Mouse (Mus musculus) T-cell, adult 2 months (primary cell): Measurements from ENCODE around the gene Iqch.

ENCODE experiments used
- DNase-seq: peaks from one replicate; pipeline ENCODE4 v3.0.0; 2022; ENCODE audit warnings: low spot score

Iqch gene

GRCm38 (mm10) chr9:63493746-63494145 is 108.5 kb downstream of the Iqch start:
- no peak for DNase-seq

- DNase-seq, result no peak
These were observed 110.0 kb downstream of the Iqch start for GRCm38 (mm10) chr9:63492291-63492690.

GRCm38 (mm10) chr9:63490521-63491307 is 111.6 kb downstream of the Iqch start:
- DNase-seq, result no peak

GRCm38 (mm10) chr9:63489156-63489555 is 113.1 kb downstream of the Iqch start:
- no peak for DNase-seq

- no peak for DNase-seq
These were observed 136.7 kb downstream of the Iqch start for GRCm38 (mm10) chr9:63465561-63465960.

GRCm38 (mm10) chr9:63462296-63462695 is 140.0 kb downstream of the Iqch start:
- peak; percentile 52 for DNase-seq

GRCm38 (mm10) chr9:63456401-63456800 is 145.9 kb downstream of the Iqch start:
- DNase-seq, result no peak

- DNase-seq, result no peak
These were observed 148.0 kb downstream of the Iqch start for GRCm38 (mm10) chr9:63454341-63454740.

GRCm38 (mm10) chr9:63450531-63451030 is 151.7 kb downstream of the Iqch start:
- DNase-seq, result no peak

- no peak for DNase-seq
These were observed 158.6 kb downstream of the Iqch start for GRCm38 (mm10) chr9:63443695-63444094.

GRCm38 (mm10) chr9:63430652-63431051 is 171.6 kb downstream of the Iqch start:
- DNase-seq, result no peak

- DNase-seq, result no peak
These were observed 181.1 kb downstream of the Iqch start for GRCm38 (mm10) chr9:63421096-63421736.

- DNase-seq, result no peak
These were observed 181.9 kb downstream of the Iqch start for GRCm38 (mm10) chr9:63420396-63420795.

GRCm38 (mm10) chr9:63400176-63400575 is 202.1 kb downstream of the Iqch start:
- DNase-seq, result no peak

GRCm38 (mm10) chr9:63399463-63399815 is 202.9 kb downstream of the Iqch start:
- DNase-seq, result no peak

- peak; percentile 95 for DNase-seq
These were observed 203.5 kb downstream of the Iqch start, which contains the start of gene 2300009A05Rik for GRCm38 (mm10) chr9:63398611-63399462. 2300009A05Rik (minus strand) TSS chr9:63399246.

GRCm38 (mm10) chr9:63395612-63396011 is 206.7 kb downstream of the Iqch start:
- no peak for DNase-seq

GRCm38 (mm10) chr9:63391307-63391706 is 211.0 kb downstream of the Iqch start:
- no peak for DNase-seq

- DNase-seq, result no peak
These were observed 219.5 kb downstream of the Iqch start for GRCm38 (mm10) chr9:63382761-63383160.

GRCm38 (mm10) chr9:63380326-63380725 is 222.0 kb downstream of the Iqch start:
- no peak for DNase-seq

GRCm38 (mm10) chr9:63378174-63378573 is 224.1 kb downstream of the Iqch start:
- no peak for DNase-seq
